Mouse (Mus musculus) thymus, adult 18-20 months (tissue): ENCODE results near the gene Apobec4.

Source experiments
- DNase-seq, 2 experiments: peaks; one replicate each; pipeline ENCODE4 v3.0.0; 2022; ENCODE audit warnings: mixed read lengths in 2 of 2

Apobec4 gene

GRCm38 (mm10) chr1:152750312-152750965 is at the start of gene Apobec4:
TSS of gene Apobec4 (plus strand) at chr1:152750551.
- DNase-seq, result no peak

- no peak for DNase-seq
These were observed 49.3 kb upstream of the Apobec4 start for GRCm38 (mm10) chr1:152701066-152701465.

GRCm38 (mm10) chr1:152702920-152703319 is 47.4 kb upstream of the Apobec4 start:
- no peak for DNase-seq

GRCm38 (mm10) chr1:152703941-152704340 is 46.4 kb upstream of the Apobec4 start:
- no peak for DNase-seq

GRCm38 (mm10) chr1:152707560-152707959 is 42.8 kb upstream of the Apobec4 start:
- no peak for DNase-seq

GRCm38 (mm10) chr1:152711037-152711436 is 39.3 kb upstream of the Apobec4 start:
- no peak for DNase-seq

GRCm38 (mm10) chr1:152713924-152714323 is 36.4 kb upstream of the Apobec4 start:
- no peak for DNase-seq

- DNase-seq, result no peak
These were observed 35.9 kb upstream of the Apobec4 start for GRCm38 (mm10) chr1:152714405-152714804.

- no peak for DNase-seq
These were observed 33.0 kb upstream of the Apobec4 start for GRCm38 (mm10) chr1:152717329-152717728.

- DNase-seq, result no peak
These were observed 32.2 kb upstream of the Apobec4 start for GRCm38 (mm10) chr1:152718200-152718599.

- DNase-seq, result no peak
These were observed 29.4 kb upstream of the Apobec4 start for GRCm38 (mm10) chr1:152720969-152721368.

- no peak for DNase-seq
These were observed 28.7 kb upstream of the Apobec4 start for GRCm38 (mm10) chr1:152721535-152722198.

- DNase-seq, result no peak
These were observed 26.1 kb upstream of the Apobec4 start for GRCm38 (mm10) chr1:152724286-152724685.

GRCm38 (mm10) chr1:152726095-152726494 is 24.3 kb upstream of the Apobec4 start:
- DNase-seq, result no peak

- DNase-seq, result no peak
These were observed 22.6 kb upstream of the Apobec4 start for GRCm38 (mm10) chr1:152727604-152728236.

- DNase-seq, result no peak
These were observed 11.6 kb upstream of the Apobec4 start for GRCm38 (mm10) chr1:152738793-152739192.

- DNase-seq, result no peak
These were observed 11.0 kb upstream of the Apobec4 start for GRCm38 (mm10) chr1:152739374-152739773.

- no peak for DNase-seq
These were observed 7.1 kb upstream of the Apobec4 start for GRCm38 (mm10) chr1:152743095-152743826.

- DNase-seq, result peak in 1 of 2 experiments; percentile 21
These were observed 3.9 kb upstream of the Apobec4 start for GRCm38 (mm10) chr1:152746426-152746825.

- DNase-seq, result no peak
These were observed 1.1 kb upstream of the Apobec4 start for GRCm38 (mm10) chr1:152749276-152749675.

- DNase-seq, result no peak
These were observed 11.4 kb downstream of the Apobec4 start for GRCm38 (mm10) chr1:152761791-152762190.

- DNase-seq, result peak; percentile 97
These were observed 15.9 kb downstream of the Apobec4 start, which contains the start of the genes Rgl1 and Arpc5 for GRCm38 (mm10) chr1:152766032-152766772. TSS of gene Rgl1 (minus strand) at chr1:152766351. TSS of gene Arpc5 (plus strand) at chr1:152766542.
